Mouse (Mus musculus): ENCODE measurements around the gene Ttc19.

- TF ChIP-seq CTCF (IDR thresholded peaks at IDR 0.05) (no peak), EP300 (IDR thresholded peaks at IDR 0.05) (no peak)
Measured at GRCm38 (mm10) chr11:62369924-62370323, 88.7 kb downstream of the Ttc19 start.

All from lung, postnatal 0 days (tissue).